Mouse (Mus musculus): ENCODE results near the gene Dnah6.

DNA sequence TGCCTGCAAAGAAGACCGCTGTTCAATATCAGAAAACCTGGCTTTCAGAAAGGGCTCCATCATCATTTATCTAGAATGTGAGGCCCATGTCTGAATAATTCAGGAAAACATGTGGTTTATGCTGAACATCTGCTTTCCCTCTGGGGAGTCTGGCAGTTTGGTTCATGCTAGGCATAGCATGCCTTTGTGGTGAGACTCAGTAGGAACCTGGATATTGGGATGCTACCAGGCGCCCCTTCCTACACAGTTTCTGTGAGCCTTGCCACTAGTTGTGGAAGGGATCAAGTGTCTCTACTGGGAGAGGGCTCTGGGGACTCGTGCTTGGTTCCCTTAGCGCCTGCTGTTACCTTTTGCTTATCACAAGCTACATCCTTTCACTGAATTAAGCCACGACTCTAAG, 37.2 kb downstream of the Dnah6 start:
- TF ChIP-seq CTCF (IDR thresholded peaks at IDR 0.05) (no peak), EP300 (IDR thresholded peaks at IDR 0.05) (no peak)

Data from lung, postnatal 0 days (tissue).